Mouse (Mus musculus): Measurements from ENCODE around the gene Pigq.

Pigq gene

DNA sequence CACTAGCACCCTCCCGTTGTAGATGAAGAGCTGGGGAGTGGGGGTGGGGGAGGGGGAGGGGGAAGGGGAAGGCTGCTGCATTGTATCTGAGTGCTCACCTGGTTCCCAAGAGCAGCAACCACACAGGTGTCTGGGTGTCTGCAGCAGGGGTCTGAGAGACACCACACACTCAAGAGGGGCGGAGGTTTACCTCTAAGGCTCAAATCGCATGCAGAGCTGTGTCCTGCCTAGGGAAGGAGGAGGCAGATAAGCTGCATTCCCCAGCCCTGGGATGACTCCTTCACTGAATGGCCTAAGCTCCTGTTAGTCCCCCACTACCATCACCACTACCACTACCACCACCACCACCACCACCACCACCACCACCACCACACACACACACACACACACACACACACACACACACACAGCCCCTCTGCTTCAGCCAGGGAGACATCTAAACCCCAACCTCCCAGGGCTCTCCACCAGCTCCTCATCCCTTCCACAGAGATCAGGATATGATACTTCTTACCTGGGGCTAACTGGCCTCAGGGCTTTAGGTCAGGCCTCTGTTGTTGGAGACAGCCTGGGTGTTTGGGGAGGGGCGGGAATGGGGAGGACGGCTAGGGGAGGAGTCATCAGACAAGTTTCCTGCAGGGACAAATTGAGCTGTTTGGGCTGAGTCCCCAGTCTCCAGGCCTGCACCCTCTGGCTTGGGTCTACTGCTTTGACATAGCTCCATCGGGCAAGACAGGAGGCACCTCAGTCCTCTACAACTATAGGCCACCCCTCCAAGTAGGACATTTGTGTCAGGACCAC, at the start of gene Pigq, which contains the start of gene Nhlrc4:
Gene Pigq, minus strand, starts transcription at position 571 of the 798 bp plus-strand sequence.
Gene Nhlrc4, minus strand, starts transcription at position 596 of the 798 bp plus-strand sequence.
- no peak for DNase-seq (ENCODE audit: low read depth, low spot score)

DNA sequence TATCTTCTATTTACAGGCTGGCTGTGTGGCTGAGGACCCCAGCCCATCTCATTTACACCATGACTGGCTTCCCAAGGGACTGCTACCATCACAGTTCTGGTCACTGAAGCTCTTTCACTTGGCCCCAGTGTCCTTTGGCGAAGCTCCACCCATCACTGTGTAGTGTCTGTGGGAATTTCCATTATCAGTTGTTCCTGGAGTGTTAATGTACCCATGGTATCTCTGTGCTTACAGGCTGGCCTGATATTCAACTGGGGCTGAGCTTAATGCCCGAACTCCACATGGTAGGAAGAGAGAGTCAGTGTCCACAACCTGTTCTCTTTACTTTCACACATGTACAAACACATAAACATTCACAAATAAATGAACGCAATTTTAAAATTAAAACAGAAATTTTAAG, 48.8 kb upstream of the Pigq start:
- no peak for DNase-seq (ENCODE audit: low read depth, low spot score)

DNA sequence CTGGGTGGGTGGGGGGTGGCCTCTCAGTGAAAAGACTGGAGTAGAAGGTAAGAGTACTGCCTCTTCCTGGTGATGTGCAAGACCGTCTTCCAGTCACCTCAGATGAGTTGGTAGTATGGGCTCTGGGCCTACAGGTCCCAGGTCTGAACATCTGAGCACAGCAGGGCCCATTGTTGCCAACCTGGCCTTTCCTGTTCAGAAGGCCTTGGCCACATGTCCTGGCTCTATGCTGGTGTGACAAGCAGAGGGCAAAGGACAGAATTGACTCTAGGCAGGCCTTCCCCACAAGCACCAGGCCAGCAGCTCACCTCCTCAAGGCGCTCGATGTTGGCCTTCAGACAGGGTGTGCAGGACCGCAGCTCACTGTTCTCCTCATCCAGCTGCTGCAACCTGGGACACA, 47.5 kb upstream of the Pigq start:
- DNase-seq (ENCODE audit: low read depth, low spot score) = no peak

DNA sequence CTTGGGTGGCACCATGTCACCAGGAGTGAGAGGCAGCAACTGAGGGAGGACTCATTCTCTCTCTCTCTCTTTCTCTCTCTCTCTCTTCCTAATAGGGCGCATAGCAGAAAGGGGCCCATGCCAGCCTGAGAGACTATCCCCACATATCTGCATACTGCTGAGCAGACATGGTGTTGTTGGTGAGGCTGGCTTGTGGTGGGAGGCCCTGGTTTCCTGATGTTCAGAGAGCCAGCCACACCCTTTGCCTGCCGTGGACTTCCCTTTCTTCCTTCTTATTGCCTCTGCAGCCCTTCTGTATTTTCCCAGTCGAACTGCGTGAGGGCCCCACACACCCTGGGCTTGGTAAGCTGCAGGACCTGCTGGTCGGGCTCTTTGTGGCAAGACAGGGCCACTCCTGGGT, 45.6 kb upstream of the Pigq start:
- no peak for DNase-seq (ENCODE audit: low read depth, low spot score)

DNA sequence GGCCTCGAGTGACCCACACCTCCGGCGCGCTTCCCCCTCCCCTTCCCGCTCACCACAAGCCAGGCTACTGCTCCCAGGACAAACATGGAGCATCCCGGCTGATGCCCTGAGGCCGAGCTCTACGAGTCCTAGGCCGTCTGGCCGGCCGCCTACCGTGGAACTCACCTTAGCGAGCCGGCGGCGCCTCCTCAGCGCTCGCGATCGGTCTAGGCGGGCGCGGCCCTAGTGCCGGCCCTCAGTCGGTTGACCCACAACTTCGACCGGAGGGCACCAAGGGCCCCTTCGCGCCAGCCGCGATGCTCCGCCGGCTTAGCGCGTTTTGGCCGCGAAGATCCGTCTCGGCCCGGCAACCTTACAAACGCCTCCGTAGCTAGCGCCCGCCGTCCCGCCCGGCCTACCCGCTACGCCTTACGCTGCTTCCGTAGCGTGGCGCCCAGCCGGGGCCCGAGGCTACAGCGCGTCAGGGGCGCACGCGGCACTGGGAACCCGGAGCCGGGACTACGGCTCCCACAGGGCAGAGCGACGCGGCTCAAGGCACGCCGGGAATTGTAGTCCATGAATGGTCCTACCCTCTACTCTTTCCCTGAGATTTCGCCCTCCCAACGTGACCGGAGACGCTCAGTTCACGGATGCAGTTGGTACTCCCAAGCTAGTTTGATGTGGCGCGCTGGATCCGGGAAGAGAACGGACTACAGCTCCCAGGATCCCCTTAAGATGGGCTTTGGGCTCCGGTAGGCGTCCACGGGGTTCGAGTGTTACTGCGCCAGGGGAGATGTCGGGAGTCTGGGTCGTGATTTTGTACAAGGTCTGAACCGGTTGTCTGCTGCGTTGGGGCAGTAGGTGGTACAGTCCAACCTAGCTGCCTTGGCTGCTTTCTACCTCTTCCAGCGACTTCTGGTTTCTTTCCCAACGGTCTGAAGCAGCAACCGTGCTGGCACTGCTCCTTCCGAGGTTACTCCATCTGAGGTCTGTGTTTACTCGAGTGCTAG, 40.9 kb upstream of the Pigq start, which contains the start of gene Capn15:
Gene Capn15, minus strand, starts transcription at position 491 of the 989 bp plus-strand sequence.
- DNase-seq (ENCODE audit: low read depth, low spot score) = peak; percentile 88

DNA sequence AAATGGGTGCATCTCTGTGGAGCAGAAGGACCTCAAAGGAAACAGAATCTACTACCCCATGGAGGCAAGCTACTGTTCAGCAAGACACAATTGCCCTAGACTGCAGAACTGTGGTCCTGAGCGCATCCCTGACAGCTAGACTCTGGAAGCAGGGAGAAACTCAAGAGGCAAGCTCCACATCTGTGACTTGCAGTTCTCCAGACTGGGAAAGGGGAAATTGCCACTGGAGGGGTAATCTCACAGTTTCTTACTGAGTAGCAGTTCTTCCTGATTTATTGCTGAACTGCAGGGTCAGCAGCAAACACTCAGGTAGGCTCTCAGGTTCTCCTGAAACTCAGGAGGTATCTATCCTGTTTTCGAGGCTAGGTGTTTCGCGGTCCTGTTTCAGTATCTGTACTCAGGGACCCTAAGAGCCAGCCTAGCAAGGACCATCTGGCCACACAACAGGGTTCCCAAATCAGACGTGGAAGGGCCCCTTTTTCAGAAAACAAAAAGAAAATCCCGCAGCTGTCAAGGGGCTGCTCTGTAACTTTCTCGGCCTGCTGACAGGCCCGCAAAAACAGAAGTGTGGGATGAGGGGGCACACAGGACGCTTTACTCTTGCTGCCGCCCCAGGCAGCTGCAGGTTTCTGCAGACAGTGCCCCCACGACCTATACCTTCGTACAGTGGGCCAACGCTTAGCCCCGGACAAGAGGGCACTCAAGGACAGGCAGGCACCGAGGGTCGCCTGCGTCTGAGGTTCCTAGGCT, 40.0 kb upstream of the Pigq start:
- DNase-seq (ENCODE audit: low read depth, low spot score) = peak; percentile 9

DNA sequence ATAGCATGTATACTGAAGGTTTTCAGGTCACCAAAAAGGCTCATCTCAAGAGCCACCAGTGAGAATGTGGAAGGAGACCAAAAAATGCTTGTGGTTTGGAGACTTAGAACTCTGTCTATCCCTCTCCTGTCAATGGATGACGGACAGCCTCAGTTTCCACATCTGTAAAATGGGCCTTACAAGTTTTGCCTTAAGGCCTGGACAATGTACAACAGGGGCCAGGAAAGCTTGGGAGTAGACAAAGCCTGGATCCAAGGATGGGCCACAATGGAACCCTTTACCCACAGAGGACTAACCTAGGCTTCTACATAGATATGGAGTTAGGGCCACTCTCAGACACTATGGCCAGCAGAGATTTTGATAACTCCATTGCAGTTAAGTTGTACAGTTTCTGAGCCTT, 39.3 kb upstream of the Pigq start:
- no peak for DNase-seq (ENCODE audit: low read depth, low spot score)

DNA sequence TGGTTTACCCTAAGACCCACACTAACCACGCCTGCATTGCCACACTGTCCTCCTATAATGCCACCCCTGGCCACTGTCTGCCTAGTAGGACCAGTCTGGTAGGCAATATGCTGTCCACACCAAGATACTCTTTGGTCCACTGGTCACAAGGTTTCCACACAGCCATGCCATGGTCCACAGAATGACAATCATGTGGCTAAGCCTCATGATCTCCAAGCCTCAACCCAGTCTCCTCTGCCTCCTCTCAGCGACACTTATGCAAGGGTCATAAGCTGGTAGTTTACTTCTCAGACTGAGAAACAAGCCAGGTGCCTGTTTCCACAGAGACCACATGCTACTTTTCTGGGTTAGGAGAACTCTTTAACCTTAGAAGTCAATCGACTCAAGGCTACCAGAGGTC, 38.2 kb upstream of the Pigq start:
- DNase-seq (ENCODE audit: low read depth, low spot score) = no peak

DNA sequence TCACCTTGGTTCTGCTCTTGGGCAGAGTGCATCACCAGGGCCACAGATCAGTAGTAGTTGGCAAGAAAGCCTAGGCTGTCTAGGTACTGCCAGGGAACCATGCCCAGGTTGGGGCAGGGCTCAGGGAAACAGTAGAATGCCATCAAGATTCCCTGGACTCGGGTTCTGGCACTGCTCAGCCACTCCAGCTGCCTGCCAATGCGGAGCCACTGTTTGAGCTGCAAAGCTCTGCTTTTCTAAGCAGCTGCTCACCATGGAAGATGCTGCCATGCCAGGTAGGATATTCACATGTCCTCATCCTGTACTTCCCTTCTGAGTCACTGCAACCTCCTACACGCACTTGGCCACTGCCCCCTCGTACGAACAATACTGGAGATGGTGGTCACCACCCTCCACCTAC, 36.1 kb upstream of the Pigq start:
- DNase-seq (ENCODE audit: low read depth, low spot score) = no peak

DNA sequence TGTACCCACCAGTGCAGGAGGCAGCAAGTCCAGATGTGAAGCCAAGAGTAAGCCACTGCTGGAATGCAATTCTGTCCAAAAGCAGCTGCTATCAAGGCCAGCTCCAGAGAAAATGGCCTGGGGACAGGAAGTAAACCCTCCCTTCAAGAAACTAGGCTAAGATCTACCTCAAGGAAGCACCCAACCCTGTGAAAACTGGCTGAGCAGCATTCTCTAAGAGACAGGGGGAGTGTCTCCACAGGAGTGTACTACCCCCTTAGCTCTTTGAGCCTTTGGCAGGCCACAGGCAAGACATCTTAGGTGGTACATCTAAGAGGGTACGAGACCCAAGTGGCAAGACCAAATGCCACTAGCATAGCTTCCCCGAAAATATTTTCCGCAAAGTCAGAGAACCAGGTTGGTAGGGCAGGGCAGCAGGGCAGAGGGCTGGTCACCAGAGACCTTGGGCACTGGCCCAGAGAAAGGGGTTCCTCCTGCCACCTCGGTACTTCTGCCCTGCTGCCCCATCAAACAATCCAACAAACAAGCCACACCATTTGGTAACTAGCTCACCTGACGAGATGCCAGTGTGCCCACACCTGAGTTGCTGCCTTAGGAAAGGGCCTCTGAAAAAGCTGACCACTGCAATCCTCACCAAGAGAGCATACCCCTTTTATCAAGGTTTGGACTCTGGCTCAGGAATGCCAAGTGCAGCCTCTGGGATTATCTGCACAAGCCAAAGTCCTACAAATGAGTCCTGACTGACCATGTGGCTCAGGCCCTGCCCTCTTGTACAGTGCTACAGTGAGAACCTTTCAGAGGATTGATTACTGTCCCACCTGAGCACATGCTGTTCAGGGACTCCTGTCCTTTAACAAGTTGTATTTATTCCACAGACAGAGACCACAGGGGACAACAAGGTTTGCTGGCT, 35.3 kb upstream of the Pigq start:
- DNase-seq (ENCODE audit: low read depth, low spot score) = no peak

DNA sequence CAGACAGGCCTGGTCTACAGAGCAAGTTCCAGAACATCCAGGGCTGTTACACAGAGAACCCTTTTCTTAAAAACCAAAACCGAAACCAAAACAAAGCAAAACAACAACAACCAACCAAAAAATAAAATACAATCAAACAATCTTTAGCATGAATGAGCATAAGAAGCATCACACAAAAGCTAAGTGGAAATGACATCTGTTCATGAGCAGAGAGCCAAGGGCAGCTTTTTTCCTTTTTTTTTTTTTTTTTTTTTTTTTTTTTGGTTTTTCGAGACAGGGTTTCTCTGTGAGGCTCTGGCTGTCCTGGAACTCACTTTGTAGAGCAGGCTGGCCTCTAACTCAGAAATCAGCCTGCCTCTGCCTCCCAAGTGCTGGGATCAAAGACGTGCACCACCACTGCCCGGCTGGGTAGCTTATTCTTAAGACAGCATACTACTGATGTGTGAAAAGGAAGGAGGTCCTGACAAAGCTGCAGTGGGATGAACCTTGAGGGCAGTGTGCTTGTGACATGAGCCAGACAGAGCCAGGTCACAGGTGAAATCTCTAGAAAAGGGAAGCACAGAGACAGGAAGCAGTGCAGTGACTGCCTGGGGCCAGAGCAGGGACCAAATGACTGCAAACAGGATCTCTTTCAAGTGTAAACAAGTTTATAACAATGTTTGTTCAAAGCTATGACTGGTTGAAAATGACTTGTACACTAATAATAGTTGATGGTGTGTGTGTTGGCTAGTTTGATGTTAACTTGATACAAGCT, 26.4 kb upstream of the Pigq start:
- no peak for DNase-seq (ENCODE audit: low read depth, low spot score)

DNA sequence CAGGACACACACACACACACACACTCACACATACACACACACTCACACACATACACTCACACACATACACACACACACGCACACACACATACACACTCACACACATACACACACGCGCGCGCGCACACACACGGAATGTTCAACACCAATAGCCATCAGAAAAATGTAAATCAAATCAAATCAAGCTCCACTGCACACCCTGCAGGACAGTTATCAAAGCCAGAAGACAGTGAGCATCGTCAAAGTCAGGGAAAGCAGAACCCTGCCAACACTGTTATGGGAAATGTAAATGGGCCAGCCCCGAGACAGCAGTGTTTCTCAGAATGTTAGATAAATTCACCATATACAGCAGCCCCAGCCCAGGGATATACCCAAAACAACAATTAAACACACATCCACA, 25.7 kb upstream of the Pigq start:
- no peak for DNase-seq (ENCODE audit: low read depth, low spot score)

DNA sequence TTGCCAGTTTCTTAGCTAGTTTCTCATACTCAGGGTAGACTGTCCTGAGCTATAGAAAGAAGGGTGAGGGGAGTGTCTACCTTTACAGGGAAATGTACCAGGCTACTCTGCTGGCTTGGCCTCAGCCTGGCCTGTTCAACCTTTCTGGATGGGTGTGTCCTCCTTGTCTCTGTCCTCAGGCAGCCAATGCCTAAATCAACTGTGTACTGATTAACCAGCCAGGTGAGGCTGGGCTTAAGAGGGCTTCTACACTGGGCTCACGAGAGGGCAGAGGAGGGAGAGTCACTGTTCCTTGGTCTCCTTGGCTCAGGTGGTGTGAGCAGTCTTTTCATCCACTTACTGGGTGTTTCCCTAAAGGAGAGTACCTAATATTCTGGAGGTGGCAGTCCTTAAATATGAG, 23.4 kb upstream of the Pigq start:
- DNase-seq (ENCODE audit: low read depth, low spot score) = no peak

DNA sequence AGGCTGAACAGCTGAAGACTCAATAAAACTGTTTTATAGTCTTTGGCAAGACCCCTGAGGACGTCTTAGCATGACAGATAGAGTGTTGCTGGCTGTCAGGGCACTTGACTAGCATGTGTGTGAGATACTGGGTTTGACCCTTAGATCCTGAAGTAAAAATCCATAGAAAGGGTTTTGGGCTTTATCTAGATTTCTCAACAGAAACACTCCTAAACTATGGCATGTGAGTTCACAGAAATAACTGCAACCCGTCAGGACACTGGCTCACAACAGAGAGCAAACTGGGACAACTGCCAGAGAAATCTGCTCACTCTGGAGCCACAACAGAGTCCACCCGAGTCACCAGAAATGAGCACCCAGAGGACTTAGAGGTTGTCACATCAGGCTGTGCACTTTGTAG, 22.9 kb upstream of the Pigq start:
- no peak for DNase-seq (ENCODE audit: low read depth, low spot score)

DNA sequence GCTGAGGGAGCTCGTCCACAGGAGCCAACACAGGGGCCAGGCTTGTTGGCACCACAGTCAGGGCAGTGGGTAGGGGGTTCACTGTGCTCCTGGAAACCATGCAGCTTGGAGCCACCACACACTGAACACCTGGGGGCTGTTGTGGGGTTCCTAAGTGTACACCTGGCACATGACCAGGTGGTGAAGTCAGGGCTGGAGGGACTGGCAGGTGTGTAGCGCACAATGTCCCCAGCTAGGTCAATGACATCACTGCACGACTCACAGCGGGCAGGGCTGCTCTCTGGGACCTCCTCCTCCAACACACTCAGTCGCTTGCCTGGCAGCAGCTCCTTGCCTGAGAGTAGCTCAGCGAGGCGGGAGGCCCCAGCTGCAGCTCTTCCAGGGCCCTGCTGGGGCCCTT, 19.5 kb upstream of the Pigq start:
- no peak for DNase-seq (ENCODE audit: low read depth, low spot score)

DNA sequence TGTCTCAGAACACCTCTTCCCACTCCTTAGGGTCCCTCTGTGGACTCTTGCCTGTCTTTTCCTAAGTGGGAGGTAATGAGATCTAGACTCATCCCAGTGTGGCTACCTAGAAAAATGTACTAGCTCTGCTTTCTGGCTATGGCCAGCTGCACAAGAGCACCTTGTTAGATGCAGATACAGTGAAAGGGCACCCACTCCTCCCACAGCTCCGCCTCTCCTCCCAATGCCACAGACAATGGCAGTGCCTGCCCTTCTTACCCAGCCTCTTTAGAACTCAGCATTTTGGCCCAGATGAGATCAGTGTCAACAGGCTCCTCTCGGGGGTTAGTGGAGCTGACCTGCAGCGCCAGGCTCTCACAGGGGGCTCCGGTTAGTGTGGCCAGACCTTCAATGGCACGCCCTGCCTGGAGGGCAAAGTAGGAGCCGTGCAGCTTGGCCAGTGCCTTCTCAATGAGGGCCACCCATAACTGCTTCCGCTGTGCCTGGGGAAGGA, 17.7 kb upstream of the Pigq start:
- no peak for DNase-seq (ENCODE audit: low read depth, low spot score)

DNA sequence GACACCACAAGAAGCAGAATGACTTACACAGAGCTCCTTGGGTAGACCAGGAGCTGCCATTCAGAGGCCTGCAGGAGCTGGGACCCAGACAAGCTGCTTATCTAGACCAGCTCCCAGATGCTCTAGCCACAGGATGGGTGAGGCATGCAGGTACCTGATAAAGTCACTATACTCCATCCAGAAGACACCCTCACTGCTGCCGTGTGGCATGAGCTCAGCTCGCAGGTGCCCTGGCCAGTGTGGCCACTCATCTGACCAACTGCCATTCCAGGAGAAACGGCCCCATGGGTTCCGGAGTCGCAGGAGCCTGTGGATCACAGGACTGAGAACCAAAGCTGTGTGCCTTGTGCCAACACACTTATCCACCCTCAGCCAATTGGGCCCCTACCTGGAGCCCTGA, 16.8 kb upstream of the Pigq start:
- no peak for DNase-seq (ENCODE audit: low read depth, low spot score)

DNA sequence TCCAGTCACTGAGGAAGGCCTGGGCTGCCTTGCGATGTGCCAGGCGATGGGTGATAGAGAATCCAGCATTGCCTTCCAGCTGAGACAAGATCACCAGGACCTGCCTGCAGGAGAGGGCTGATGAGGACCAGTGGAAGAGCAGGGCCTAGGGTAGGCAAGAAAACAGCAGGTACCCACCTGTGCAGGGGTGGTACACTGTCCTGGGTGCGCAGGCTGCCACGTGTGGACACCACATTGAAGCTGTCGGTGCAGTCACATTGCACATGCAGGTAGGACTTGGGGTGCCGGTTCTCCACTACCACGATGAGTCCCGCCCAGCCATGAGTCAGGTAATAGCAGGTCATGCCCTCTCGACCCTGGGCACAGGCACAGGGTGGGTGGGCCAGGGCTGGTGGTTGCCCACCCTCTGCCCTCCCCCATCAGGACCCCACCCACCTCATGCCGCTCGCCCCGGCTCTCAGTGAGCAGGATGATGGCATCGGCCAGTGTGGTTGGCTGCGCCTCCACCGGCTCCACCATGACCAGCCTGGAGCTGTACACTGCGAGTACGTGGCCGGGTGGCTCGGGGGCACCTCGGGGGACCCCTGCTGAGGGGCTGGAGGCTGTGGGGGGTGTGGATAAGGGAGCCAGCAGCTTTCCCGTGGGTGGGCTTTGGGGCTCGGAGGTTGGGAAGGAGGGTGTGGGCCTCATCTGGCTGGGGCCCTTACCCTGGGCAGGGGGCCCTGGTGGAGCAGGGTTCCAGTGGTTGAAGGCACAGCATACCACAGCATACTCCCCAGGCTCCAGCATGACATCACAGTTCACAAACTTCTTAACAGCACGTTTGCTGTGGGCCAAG, 15.1 kb upstream of the Pigq start:
- DNase-seq (ENCODE audit: low read depth, low spot score) = no peak
